Mouse (Mus musculus) olfactory bulb, adult 2 months (tissue): ENCODE data around the gene Mbnl2.

Experiments
- CTCF ChIP-seq: fragments of 200-500 bp; IDR thresholded peaks from 2 replicates; pipeline ENCODE4 v1.5.1; 2012; ENCODE audit warnings: low read depth, mild to moderate bottlenecking, low read length, moderate library complexity; ENCODE audit not compliant: insufficient read depth
- POLR2A ChIP-seq: fragments of 200-500 bp; IDR thresholded peaks from 2 replicates; pipeline ENCODE4 v1.6.1; 2012; ENCODE audit warnings: mild to moderate bottlenecking, low read depth, low read length, moderate library complexity; ENCODE audit not compliant: insufficient read depth

GRCm38 (mm10) chr14:120418964-120419363 lies 143.5 kb downstream of the Mbnl2 start:
- TF ChIP-seq CTCF (no peak), POLR2A (no peak)
